Mouse (Mus musculus) megakaryocyte, embryonic 14.5 days (primary cell): Measurements from ENCODE around the gene Crygs.

Experiments
- FLI1 ChIP-seq: IDR thresholded peaks from 2 replicates; pipeline ENCODE4 v1.6.1; 2012; ENCODE audit warnings: low read length, inconsistent platforms, mixed read lengths
- GATA1 ChIP-seq: IDR thresholded peaks from 3 replicates; pipeline ENCODE4 v1.6.1; 2012; ENCODE audit warnings: mixed read lengths, low read length, inconsistent platforms, borderline replicate concordance

DNA sequence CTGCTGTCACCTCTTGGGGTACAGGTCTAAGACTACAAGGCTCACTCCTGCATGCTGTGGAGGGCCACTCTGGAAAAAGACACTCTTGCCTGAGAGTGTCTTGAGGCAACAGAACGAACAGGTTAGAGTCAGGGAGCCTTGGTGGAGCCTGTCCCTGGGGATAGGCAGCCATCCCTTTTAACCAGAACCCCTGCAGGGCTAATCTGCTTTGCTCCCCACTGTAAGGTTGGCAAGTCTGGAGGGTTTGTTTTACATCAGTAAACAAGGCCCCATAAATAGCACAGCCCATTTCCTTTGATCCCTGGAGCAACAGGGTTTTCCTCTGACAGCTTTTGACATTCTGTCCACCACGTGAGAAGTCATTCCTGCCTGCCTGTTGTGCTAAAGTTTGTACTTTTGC is 20.1 kb downstream of the Crygs start:
- TF ChIP-seq GATA1 (no peak), FLI1 (no peak)
